23 mouse cellular contexts compared by ENCODE assay signal in the genomic region with DNA sequence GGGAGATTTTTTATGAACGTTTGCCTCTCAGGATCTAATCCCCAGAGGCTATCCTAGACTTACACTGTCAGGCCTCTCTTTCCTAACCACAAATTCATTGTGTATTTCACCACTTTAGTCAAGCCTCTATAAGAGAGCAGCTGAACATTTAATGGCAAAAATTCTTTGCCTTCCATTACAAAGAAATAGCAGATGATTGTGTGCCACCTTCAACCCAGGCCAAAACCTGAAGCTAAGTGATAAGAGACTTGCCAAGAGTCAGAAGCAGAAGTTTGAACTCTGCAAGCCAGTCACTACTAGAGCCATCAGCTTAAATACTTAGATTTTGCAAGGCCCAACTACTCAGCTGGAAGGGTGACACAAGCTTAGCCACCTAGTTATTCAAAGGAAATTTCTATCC.
DNase-seq lines count a peak whose midpoint lies in the region; ATAC-seq and TF ChIP-seq lines count a peak whose summit lies in the region.
"Had no signal": no experiment of that assay in that cellular context is flagged by ENCODE, and none has a peak within 500 bp of the region (broad histone marks: within the 10 kb centered on the region; RNA-seq: fewer than 3 reads in every experiment).

No protein-coding gene starts in this region.

- no peaks in the 10 kb centered on the region for H3K4me1 ChIP-seq in midbrain, embryonic 11.5 days (ENCODE audit: control insufficient read depth, insufficient read depth, low read length)
- no peaks in the 10 kb centered on the region for H3K4me1 ChIP-seq in midbrain, embryonic 10.5 days
- peaks cover 0 to 3% of the 10 kb centered on the region in 2 experiments; a peak in 2 of 4 replicates for H3K4me1 ChIP-seq in MEL (ENCODE audit: control insufficient read depth in 1 of 2, insufficient read depth in 2 of 2, low read length in 2 of 2)

- DNase-seq in midbrain, embryonic 11.5 days (ENCODE audit: low spot score, missing footprints) = peak; percentile 81
- no peak for DNase-seq in midbrain, embryonic 10.5 days (ENCODE audit: low spot score)
- DNase-seq in 3T3-L1 (ENCODE audit: low read depth, low spot score) (peak; percentile 9), MEL (ENCODE audit: low read depth, low spot score) (peak; percentile 3)
- DNase-seq in heart, postnatal 36 days = no peak
- DNase-seq in left cerebral cortex, adult 8-10 months (ENCODE audit: low spot score in 2 of 2) = no peak
- DNase-seq: adrenal gland, adult 2 months; adrenal gland, adult 8-10 months; adrenal gland, postnatal 10 days; adrenal gland, postnatal 14 days; adrenal gland, postnatal 25 days; adrenal gland, postnatal 36 days; B cell, adult 2 months; cerebellum, adult 11 months; cerebellum, adult 11-12 months; cerebellum, adult 18-20 months; cerebellum, adult 2 months; cerebellum, adult 8-10 months had no signal

- H3K27ac ChIP-seq in midbrain, embryonic 11.5 days (ENCODE audit: low read depth, low read length) = no peak overlapping the region
- no peak overlapping the region for H3K27ac ChIP-seq in midbrain, embryonic 10.5 days (replicated peaks)
- H3K27ac ChIP-seq in MEL (ENCODE audit: control insufficient read depth, low read depth, low read length) = no peak overlapping the region

- no peaks in the 10 kb centered on the region for H3K36me3 ChIP-seq in midbrain, embryonic 11.5 days (ENCODE audit: control insufficient read depth, insufficient read depth, low read length)
- no peaks in the 10 kb centered on the region for H3K36me3 ChIP-seq in midbrain, embryonic 10.5 days
- H3K36me3 ChIP-seq in MEL (ENCODE audit: control insufficient read depth in 1 of 2, insufficient read depth in 2 of 2, low read length in 2 of 2) = no peaks in the 10 kb centered on the region
- H3K36me3 ChIP-seq: G1E had no signal

- TF ChIP-seq CTCF in MEL (IDR thresholded peaks at IDR 0.05 in 2 of 3, conservative IDR thresholded peaks at IDR 0.05 in 1 of 3; ENCODE audit: control insufficient read depth in 1 of 3, insufficient read depth in 1 of 3, low read depth in 2 of 3, low read length in 3 of 3, poor library complexity in 1 of 3, severe bottlenecking in 1 of 3) = no peak

- TF ChIP-seq POLR2A in MEL (IDR thresholded peaks at IDR 0.05; ENCODE audit: control insufficient read depth in 1 of 2, insufficient read depth in 1 of 2, low read depth in 1 of 2, low read length in 2 of 2, poor library complexity in 1 of 2) = no peak

- TF ChIP-seq EP300 in MEL (IDR thresholded peaks at IDR 0.05; ENCODE audit: low read depth in 1 of 2, low read length in 2 of 2) = no peak

- H3K79me2 ChIP-seq in MEL (ENCODE audit: control insufficient read depth, insufficient read depth, low read length, poor library complexity) = no peaks in the 10 kb centered on the region

- H3K4me3 ChIP-seq in midbrain, embryonic 11.5 days (ENCODE audit: low read depth, low read length) = no peak overlapping the region
- H3K4me3 ChIP-seq in midbrain, embryonic 10.5 days = no peak overlapping the region
- H3K4me3 ChIP-seq in MEL (ENCODE audit: control insufficient read depth in 1 of 2, insufficient read depth in 1 of 2, low read depth in 2 of 2, low read length in 2 of 2) = no peak overlapping the region

- H3K4me2 ChIP-seq in midbrain, embryonic 11.5 days = no peak overlapping the region

- intact Hi-C loops in heart, postnatal 36 days (cut with DNase I) = no loop called here

- 54% methylated on average over 1 of the region's 1 CpGs for WGBS in midbrain, embryonic 11.5 days
- WGBS in midbrain, embryonic 10.5 days = 75% methylated on average over 1 of the region's 1 CpGs

- no peak overlapping the region for H3K9ac ChIP-seq in midbrain, embryonic 11.5 days (ENCODE audit: low read length)
- no peak overlapping the region for H3K9ac ChIP-seq in MEL (ENCODE audit: control insufficient read depth, low read depth, low read length, poor library complexity, severe bottlenecking)

- H3K27me3 ChIP-seq in midbrain, embryonic 11.5 days (ENCODE audit: control insufficient read depth, insufficient read depth, low read length) = no peaks in the 10 kb centered on the region
- H3K27me3 ChIP-seq in midbrain, embryonic 10.5 days (ENCODE audit: low read depth, poor library complexity, severe bottlenecking) = no peaks in the 10 kb centered on the region
- no peaks in the 10 kb centered on the region for H3K27me3 ChIP-seq in MEL (ENCODE audit: control insufficient read depth in 1 of 2, insufficient read depth in 2 of 2, low read length in 2 of 2)
- H3K27me3 ChIP-seq: CH12.LX had no signal

- no peaks in the 10 kb centered on the region for H3K9me3 ChIP-seq in midbrain, embryonic 11.5 days (ENCODE audit: control insufficient read depth, low read length)
- H3K9me3 ChIP-seq in midbrain, embryonic 10.5 days (replicated peaks) = no peaks in the 10 kb centered on the region
- no peaks in the 10 kb centered on the region for H3K9me3 ChIP-seq in MEL (replicated peaks; ENCODE audit: insufficient read depth, low read length)
- H3K9me3 ChIP-seq: G1E had no signal

- ATAC-seq in midbrain, embryonic 11.5 days (ENCODE audit: low FRiP score) = no peak
- ATAC-seq: activated CD4-positive, CD25-positive, alpha-beta regulatory T cell, adult 4 months; CD4-positive, CD25-positive, alpha-beta regulatory T cell, adult 4 months; Patski had no signal

- no peak for TF ChIP-seq RAD21 in MEL (IDR thresholded peaks at IDR 0.05; ENCODE audit: low read depth, low read length)

TF ChIP-seq in MEL, 35 proteins besides CTCF, POLR2A, EP300 and RAD21:
- TF ChIP-seq MAFK (IDR thresholded peaks at IDR 0.05; ENCODE audit: borderline replicate concordance, low read depth, low read length) (no peak), ETS1 (IDR thresholded peaks at IDR 0.05; ENCODE audit: low read depth, low read length) (peak; percentile 27; the same call in 1 of the 2 replicates), TCF12 (IDR thresholded peaks at IDR 0.05; ENCODE audit: low read depth, low read length) (peak; percentile 64; the same call in 1 of the 2 replicates), MEF2A (IDR thresholded peaks at IDR 0.05; ENCODE audit: extremely low read depth, insufficient replicate concordance, low read depth, low read length, poor library complexity, severe bottlenecking) (no peak), ZNF384 (IDR thresholded peaks at IDR 0.05; ENCODE audit: low read depth, low read length) (no peak)

Comparison
In these comparisons a context has a peak if more than half of its experiments do, and no peak if none do; other contexts are left out.
1. DNase-seq: peak in midbrain, embryonic 11.5 days (single experiment), 3T3-L1 (single experiment) and MEL (single experiment); none in midbrain, embryonic 10.5 days (single experiment), heart, postnatal 36 days (0 of 2) and left cerebral cortex, adult 8-10 months (0 of 2).